Mouse (Mus musculus) mature B cell (primary cell): ENCODE data around the gene Ypel1.

Experiments
- in situ Hi-C: fragments of 300-500 bp; cut with MboI; formaldehyde crosslinking; loops from 2 replicates; pipeline ENCODE4 v1.14.3; 2019

The Ypel1 gene

DNA sequence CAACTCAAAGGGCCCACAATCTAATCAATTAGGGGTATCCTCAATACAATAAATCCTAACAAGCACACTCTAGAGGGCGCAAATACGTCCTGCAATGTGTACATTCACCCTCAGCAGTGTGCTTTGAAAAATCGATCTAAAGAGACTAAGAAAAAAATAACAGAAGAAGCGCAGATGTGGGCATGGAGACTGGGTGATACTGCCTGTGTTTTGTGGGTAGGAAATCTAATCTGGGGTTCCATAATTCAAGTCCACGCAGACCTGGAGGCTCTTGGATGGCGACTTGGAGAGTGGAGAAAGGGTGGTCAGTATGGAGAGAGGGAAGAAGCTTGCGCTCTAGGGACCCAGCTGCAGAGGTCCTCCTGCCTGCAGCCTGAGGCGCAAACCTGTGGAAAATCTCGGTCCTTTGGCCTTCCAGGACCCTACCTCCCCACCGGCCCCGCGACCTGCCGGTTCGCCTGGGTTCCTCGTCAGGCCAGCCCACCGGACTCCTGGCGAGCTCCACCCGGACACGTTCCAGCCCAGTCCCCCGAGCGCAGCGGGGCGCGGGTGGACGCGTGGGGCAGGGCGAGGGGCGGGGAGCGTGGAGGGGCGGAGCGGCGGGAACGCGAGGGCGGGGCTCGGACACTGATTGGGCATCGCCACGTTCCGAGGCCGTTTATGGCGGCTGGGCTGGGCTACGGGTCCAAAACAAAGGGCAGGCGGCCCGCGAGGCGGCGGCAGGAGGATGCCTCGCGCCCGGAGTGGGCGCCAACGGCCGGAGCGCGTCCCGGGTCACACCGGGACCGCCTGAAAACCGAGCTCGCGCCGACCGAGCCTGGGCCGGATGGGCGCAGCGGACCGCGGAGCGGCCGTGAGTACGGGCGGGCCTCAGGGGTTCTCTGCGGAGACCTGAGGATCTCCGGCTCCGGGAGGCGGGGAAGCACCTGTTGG, at the start of gene Ypel1:
TSS of gene Ypel1 (plus strand) at position 186 of the 933 bp plus-strand sequence.
- in situ Hi-C loops = no loop called here

DNA sequence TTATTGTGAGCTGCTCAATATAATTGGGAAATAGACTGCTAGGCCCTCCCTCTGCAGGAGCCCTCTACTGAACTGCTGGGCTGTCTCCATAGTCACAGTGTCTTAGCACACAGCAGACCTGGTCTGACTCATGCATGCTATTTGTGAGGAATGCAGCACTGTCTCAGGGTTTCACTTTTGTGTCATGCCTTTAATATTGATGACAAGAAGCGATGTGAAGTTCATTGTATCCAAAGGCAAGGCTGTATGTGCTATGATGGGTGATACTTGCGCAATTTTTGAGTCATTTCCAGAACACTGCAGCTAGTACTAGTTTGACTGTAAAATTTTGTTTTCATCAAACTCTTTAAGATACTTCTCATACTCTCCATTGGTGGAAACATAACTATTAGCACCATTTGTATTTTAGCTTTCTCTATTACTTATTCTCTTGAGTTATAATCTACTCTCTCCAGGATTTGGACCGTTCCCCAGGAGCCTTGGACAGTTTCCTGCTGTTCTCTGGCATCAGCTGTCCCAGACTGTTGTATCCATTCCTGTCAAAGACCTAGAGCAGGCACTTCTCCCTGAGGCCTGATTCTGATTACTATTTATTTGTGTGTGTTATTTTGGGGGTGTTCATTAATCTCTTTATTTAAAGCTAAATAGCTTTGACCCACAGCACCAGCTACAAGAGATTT, 44.9 kb upstream of the Ypel1 start:
- in situ Hi-C loops = no loop called here

DNA sequence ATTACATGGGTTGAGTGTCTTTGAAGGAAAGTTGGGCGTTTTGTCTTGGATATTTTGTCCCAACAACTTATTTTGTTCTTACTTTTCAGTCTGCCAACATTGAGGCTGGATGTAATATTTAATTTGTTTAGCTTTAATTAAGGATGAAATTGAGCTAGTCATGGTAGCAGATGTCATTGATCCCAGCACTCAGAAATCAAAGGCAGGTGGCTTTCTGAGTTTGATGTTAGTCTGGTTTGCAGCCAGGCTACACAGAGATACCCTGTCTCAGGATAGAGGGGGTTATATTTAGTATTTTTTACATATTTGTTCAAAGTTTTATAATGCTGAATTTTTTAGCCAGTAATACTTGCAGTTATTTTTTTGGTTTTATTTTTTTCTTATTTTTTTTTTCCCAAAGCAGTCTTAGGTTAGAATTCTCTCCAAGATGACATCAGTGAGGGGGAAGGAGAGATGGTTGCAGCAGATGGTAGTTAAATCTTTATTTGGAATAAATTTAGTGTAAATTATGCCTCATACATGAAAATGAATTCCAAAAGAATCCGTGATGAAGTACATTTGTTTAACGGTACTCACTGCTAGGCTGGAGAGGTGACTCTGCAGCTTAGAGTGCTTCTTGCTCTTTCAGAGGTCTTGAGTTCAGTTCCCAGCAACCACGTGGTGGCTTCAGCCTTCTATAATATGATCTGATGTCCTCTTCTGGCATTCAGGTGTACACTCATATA, 39.4 kb upstream of the Ypel1 start:
- in situ Hi-C loops = no loop called here

DNA sequence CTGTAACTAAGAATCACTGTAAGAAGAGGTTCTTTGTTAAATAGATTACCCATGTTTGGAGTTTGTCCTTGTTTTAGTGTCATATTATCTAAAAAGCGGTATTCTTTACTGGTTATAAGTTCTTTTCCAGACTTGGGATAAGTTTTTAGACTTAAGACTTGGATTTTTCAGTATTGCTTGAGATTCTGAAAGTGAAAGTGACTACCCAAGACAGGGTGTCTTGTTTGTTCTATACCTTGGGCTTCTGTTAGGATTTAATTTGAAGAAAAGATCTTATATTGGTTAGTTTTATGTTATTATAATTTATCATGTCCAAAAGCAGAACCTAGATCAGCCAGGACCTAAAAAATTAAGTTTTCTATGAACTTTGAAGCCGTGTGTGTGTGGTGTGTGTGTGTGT, 35.7 kb upstream of the Ypel1 start:
- in situ Hi-C loops = no loop called here

DNA sequence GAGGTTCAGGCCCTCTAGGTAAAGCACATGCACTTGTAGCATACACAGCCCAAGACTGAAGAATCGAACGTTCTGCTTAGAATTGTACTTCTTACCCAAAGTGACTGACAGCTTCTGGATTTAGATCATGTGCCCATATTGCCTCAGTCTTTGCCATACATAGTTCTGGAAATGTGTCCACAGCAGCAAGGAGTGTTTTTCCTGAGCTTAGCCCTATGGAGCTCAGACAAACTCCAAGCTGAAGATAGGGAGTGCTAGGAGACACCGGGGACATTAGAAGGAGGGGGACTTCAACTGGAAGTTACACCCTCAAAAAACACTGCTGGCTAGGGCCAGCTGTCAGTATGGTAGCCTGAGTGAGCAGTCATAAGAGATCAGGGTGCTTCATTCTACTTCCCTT, 28.8 kb upstream of the Ypel1 start:
- in situ Hi-C loops = no loop called here

DNA sequence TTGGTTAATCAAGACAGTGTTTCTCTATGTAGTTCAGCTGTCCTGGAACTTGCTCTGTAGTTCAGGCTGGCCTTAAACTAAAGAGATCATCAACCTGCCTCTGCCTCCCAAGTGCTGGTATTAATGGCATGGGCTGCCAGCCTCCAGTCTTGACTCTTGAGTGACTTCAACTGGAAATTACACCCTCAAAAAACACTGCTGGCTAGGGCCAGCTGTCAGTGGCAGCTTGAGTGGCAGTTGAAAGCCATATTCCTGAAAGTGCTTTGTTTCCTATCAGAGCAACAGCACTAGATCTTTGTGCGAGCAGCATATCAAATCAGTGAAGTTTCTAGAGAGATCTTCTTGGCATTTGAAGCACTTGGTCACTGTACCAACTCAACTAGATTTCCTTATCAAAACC, 28.1 kb upstream of the Ypel1 start:
- in situ Hi-C loops = no loop called here

DNA sequence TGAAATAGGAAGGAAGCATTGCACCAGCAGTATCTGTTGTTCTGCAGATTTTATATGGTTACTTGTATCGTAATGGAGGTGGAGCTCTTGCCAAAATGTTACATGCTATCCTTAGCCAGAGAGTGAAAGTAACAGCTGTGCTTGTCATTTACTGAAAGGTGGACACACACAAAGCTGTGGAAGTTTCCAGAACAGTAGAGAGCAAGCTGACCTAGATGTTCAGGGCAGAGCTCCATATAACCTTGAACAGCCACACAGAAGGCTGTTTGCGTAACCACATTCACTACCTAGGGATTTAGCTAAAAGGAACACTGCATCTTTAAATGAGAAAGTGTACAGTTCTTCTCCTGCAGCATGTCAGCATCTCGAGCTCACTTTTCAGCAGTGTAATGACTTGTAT, 25.2 kb upstream of the Ypel1 start:
- in situ Hi-C loops = no loop called here

DNA sequence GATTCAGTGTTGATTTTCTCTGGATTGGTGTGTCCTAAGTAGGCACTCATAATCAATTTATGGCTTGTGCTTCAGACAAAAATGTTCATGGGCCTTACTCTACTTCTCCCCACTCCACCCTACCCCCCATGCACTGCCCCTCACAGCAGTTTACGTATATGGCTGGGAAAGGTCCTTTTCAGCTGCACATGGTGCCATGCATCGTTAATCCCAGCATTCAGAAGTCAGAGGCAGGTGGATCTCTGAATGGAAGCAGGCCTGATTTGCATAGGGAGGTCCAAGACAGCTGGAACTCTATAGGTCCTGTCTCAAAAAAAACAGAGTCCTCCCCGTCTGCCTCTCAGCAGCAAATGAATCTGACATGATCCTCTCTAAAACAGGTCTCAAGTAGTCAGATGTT, 24.2 kb upstream of the Ypel1 start:
- in situ Hi-C loops = no loop called here

DNA sequence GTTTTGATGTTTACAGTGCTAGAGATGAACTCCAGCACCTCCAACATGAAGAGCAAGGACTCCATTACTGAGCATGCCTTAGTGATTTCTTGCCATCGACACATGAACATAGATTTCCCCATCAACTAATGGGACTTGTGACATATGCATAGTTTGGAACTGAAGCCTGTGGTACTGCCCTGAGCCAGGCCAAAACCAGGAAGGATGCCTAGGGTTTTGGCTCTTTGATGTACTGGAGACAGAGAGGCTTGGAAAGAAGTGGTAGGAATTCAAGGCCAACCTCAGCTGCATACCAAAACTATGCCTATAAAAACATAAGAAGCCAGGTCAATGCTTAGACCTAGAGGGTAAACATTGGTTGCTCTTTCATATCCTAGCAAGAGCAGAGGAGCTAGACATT, 19.6 kb upstream of the Ypel1 start:
- in situ Hi-C loops = no loop called here

DNA sequence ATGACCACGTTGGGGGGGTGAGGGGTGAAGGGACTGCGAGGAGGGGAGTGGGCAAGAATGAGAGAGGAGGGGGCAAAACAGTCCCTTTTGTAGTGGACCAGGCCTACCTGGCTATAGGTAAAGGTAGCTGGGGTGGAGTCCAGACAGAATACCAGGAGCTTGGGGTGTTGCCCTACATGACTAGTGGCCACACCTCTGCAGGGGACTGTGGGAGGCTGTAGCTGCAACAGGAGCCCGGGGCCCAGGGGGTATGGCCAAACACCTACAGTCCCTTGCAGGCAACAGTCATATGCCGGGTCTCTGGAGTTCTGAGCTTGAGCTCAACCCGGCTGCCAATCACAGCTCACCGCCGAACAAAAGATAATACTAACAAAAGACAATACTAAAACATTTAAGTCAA, 17.4 kb upstream of the Ypel1 start:
- in situ Hi-C loops = no loop called here

DNA sequence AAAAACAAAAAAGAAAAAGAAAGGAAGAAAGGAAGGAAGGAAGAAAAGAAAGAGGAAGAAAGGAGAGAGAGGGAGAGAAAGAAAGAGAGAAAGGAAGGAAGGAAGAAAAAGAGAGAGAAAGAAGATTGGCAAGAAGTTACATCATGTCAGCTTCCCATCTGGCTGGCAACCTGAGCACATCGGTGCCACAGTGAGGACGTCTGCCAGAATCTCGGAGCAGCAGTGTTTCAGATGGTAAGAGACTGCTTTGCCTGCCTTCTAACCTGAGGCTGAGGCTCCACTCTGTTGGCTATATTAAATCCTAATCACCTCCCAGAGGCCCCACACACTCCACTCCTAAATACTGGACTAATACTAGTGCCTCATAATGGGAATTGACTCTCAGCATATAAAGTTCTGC, 15.6 kb upstream of the Ypel1 start:
- in situ Hi-C loops = no loop called here

DNA sequence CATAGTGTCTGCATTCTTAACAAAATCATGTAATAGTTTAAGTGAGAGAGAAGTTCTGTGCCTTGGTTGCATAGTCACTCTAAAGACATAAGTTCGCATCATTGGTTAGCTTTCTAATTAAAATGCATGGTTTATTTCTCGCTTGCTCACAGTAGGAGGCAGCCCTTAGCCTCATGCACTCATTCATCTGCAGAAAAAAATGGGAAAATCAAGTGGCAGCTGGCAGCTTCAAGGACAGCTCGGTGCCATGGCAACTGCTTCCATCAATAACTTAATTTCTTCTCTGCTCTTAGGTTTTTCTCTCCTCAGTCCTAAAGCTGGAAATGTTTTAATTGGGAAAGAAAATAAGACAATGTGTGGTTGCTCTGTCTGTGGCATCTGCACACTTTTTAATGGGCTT, 13.9 kb upstream of the Ypel1 start:
- in situ Hi-C loops = no loop called here

DNA sequence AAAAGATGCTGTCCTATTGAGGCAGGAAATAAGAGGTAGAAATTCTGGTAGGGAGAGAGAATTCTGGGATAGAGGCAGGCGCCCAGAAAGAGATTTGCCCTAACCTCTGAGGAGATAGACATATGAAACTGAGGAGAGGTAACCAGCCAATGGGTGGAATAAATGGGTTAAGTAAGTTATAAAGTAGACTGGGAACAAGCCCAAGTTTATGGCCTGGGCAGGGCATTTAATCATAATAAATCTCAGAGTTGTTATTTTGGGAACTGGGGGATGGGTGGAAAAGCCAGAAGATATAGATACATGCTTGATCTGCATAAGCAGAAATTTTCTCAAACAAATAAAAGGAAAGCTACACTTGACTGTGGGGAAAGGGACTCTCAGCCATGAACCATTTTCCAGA, 7.2 kb upstream of the Ypel1 start:
- in situ Hi-C loops = no loop called here

DNA sequence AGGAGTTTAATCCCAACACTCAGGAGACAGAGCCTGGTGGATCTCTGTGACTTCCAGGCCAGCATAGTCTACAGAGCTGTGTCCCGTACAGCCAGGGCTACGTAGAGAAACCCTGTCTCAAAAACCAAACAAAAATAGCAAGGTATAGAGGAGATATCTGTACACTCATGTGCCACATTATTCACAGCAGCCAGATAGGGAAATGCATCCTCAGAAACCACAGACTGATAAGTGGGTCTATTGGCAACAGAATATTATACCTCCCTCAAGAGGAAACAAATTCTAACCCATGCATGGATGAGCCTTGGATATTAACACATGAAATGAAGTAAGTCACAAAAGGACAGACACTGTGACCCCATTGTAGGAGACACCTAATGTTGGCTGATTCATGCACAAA, 1.9 kb upstream of the Ypel1 start:
- in situ Hi-C loops = no loop called here

DNA sequence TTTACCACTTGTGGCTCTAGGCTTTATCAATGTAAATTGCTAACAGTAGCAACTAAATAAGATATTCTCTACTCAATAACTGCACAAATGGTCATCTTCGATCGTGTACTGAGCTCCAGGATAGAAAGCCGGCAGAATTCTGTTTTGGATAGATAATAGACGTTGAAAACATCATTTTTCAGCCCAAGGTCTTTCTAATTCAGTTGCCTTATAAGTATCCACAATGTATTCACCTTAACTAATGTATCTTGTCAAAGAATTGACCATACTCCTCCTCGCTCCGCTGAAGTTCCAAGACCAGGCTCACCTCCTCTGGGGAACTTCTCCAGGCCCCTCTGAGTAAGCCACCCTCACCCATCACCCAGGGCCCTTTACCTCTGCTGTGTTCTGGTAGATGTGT, 1.2 kb downstream of the Ypel1 start:
- in situ Hi-C loops = no loop called here

DNA sequence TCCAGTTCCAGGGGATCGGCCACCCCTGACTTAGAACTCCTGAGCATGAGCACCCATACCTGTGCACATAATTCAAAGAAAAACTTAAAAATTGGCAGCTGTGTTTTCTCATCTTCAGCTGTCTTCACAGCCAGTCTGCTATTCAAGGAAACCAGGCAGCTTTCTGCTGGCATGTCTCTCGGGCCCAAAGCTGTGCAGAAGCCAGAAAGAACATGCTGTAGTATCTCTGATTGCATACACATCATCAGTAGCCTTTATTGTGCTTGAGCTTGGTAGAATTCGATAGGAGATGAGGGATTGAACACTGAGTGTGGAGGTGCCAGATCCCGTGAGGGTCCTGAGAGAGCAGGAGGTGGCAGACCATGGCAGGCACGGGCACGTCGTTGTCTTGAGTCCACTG, 3.5 kb downstream of the Ypel1 start:
- in situ Hi-C loops = no loop called here

DNA sequence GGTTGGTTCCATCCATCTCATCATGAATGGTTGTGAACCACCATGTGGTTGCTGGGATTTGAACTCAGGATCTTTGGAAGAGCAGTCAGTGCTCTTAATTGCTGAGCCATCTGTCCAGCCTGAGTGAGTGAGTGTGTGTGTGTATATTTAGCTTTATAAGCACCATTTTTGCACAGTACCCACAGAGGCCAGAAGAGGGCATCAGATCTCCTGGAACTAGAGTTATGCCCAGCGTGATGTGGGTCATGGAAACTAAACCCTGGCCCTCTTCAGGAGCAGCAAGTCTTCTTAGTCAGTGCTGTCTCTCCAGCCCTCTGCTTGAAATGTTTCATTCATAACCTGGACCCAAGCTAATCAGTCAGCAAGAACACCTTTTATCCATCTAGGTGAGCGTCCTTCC, 6.8 kb downstream of the Ypel1 start:
- in situ Hi-C loops = no loop called here

DNA sequence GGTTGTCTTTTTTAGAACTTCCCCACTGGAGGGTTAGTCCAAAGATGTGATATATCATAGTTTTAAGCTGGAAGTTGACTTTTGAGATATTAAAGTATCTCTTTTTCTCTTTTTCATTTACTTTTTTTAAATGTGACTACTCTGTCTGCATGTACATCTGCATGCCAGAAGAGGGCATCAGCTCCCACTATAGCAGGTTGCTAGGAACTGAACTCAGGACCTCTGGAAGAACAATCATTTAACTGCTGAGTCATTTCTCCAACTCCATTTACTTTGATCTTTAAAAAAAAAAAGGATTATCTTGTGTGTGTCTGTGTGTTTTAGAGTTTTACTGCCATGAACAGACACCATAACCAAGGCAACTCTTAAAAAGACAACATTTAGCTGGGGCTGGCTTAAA, 7.4 kb downstream of the Ypel1 start:
- in situ Hi-C loops = no loop called here

DNA sequence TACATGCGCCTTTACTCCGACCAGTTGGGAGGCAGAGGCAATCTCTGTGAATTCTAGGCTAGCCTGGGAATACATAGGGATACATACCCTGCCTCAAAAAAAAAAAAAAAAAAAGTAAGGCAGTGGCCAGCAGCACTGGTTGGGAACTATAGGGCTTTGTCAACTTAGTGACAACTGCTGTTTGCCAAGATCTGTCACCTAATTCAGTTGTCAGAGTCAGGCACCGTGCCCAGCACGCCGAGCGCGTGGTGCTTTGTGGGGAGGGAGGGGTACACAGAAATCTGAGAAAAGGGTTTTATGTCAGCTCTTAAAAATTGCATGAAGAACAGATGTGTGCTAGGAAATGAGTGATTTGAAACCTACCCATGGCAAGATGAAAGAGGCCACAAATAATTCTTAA, 8.6 kb downstream of the Ypel1 start:
- in situ Hi-C loops = no loop called here

DNA sequence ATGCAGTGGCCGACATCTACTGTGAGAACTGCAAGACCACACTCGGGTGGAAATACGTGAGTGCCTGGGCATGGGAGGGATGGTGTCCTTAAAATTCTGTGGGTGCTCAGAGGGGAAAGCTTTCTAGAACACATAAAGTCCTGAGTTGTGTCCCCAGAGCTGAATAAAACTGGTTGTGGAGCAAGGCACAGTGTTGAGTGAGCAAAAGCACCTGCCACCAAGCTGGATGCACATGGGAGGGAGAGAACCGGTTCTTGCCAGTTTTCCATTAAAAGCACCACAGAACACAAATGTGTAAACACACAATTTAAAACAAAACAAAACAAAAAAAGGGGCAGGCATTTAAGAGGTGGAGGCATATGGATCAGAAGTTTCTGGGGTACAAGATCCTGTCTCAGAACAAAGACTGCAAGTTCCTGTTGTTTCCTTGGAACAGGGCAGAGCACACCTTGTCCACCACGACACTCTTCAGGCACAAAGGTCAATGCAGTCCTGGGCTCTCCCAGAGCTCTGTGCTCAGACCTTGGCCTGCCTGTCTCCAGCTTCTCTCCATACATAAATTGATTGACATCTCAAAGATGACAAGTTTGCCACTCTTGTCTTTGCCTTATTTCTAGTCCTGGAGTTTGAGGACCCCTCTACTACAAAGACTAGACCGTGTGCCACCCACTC, 12.8 kb downstream of the Ypel1 start:
- in situ Hi-C loops = no loop called here

DNA sequence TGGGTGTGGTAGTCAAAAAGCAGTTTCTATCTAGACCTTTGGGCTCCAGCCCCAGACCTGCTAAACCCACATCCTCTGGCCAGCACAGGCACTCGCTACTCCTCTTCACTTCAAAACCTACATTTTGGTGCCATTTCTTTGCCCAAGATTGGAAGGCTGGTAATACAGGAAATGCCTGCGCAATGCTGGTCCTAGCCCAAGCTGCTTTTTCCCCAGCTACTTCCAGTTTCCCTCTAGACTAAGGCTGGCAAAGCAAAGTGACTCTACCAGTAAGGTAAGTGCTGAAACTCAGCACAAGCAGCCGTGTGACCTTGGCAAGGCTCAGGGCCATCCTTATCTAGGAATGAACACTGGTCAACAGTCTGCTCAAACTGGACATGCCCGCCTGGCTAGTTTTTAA, 16.1 kb downstream of the Ypel1 start:
- in situ Hi-C loops = no loop called here

DNA sequence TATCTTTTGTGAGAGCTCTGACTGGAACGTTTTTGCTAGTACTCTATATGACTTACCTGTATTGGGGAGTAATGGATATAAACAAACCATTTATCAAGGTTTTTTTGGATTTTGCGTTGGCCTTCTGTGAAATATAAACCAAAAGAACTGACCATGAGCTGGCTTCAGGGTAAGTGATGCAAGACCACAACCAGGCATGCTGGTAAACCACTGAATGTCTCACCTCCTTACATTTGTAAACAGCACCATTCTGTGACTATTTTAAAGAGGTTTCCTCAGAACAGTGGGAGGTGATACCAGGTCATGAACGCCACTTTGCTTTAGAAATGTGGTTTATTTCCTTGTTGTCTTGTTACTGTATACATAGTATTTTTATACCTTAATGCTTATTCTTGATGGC, 16.7 kb downstream of the Ypel1 start:
- in situ Hi-C loops = no loop called here
